Mouse (Mus musculus): ENCODE results near the gene Arpc1b. TPM values are rescaled to one million over a fixed set of nuclear protein-coding genes. Genes with fewer than 3 reads are reported as not detected.

Gene Arpc1b
- 475 to 504 TPM (median 483 TPM) in 4 replicates for total RNA-seq (2023; ENCODE audit: inconsistent age)

GRCm38 (mm10) chr5:145114071-145114605 lies at the start of gene Arpc1b:
Gene Arpc1b (plus strand): TSS chr5:145114215.

DNA sequence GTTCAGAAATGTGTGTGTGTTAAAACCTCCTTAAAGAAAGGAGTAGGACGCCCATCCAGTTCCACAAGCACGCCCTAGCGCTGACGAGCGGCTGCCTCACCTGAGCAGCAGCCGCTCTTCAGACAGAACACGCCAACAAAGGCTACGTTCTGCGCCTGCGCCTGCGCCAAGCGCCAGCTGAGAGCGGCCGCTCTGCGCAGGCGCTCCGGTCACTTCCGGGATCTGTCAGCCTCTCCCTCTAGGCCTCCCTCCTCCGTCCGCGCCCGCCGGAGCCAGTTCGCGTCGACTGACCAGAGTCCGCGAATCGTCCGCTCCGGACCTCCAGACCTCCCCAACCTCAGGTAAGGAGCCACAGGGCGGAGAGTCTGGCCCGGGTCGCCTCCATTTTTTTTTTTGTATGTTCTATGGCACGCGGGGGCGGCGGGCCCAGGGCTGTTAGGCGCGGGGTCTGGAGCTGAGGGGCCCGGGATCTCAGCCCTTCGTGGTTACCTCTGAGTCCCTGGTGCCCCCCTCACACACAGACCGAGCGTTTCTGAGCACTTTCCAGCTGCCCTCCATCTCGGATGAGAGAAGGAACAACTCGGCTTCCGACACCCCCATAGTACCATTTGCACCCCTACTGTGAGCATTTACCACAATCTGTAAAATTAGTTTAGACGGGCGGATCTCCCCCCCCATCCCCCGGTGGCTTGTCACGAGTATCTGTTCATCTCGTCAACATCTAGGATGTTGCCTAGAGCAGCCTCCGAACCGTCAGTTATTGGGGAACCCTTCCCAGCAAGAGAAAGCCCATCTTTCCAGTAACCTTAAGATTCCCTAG lies 30.2 kb upstream of the Arpc1b start, which contains the start of the genes Arpc1a and Kpna7:
Gene Arpc1a, plus strand, starts transcription at position 199 of the 820 bp plus-strand sequence.
Gene Kpna7, minus strand, starts transcription at position 399 of the 820 bp plus-strand sequence.

DNA sequence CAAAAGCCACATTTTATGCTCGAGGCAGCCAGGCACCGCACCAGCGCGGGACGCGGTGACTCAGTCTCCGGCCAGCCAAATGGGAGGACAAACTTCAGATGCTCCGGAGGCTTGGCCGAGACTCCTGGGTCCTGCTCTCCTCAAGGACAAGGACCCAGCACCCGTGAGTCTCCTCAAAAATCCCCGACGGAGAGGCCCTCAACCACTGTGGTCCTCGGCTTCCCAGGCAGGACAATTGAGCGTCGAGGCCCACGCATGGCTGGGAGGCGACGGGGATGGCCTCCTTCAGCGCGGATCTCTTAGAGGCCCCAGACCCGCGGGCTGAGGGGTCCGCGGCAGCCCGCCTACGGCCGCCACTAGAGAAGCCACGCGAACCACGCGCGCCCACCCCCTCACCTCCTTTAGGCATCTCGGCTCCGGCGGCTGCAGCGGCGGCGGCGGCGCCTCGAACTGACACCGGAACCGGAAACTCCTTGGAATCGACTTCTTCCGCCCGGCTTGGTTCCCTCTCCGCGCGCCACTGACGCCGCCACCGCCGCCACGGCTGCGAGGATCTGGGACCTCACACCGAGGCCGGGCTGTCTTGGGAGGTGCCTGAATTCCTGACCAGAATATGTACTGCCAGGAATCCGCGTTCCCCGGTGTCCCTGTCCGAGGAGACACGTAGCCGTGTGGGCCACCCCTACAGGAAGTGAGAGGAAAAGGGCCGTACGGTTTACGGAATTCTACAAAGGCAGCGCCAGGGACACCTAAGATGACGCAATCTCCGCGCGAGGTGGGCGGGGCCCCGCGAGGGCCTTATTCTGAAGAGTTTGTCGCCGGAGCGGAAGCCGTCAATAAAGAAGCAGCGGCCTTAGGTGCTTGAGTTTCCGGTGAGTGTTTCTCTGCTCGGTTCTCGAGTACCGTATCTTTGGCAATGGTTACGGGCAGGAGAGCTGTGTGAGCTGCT lies 25.8 kb downstream of the Arpc1b start, which contains the start of the genes Pdap1 and Bud31:
Gene Pdap1, minus strand, starts transcription at position 668 of the 949 bp plus-strand sequence.
Gene Bud31, plus strand, starts transcription at position 792 of the 949 bp plus-strand sequence.

DNA sequence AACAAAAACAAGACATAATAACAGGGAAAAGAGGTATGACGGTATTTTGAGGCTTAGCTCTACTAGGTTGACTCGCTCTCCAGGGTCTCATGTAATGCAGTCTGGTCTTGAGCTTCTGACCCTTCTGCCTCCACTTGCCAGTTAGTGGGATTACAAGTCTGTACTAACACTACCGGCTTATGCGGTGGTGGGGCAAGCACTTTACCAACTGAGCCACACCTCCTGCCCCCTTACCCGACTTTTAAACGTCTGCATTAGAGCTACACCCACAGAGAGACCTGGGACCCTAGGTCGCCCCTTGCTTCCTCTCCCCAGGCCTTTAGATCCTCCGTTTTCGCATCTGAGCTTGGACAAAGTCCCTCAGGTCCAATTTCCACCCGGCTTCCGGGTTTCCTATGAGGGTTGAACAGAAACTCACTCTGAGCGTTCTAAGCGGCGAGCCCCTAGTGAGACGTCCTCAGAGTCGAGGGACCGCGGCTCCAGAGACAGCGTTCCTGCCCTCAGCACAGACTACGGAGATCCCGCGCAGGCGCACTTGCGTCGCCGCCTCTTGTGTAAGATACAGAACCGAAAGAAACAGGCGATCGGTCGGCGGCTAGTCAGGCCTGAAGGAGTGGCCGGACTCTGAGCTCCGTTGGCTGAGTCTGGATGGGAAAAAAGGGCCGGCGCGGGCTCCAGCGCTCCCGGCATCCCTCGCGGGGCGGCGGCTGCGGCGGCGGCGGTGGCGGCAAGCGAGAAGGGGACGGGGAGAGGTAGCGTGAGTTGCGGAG lies 52.7 kb downstream of the Arpc1b start, which contains the start of the genes Ptcd1 and Cpsf4:
Gene Ptcd1, minus strand, starts transcription at position 573 of the 770 bp plus-strand sequence.
Gene Cpsf4, plus strand, starts transcription at position 678 of the 770 bp plus-strand sequence.

Other genes starting within 250 kb of the Arpc1b start
- gene Smurf1, start 148.4 kb upstream of the Arpc1b start, total RNA-seq (2023; ENCODE audit: inconsistent age) = 19.3 to 24.9 TPM (median 20.4 TPM) in 4 replicates
- not detected in 4 replicates for gene Gm4871, start 81.5 kb upstream of the Arpc1b start, total RNA-seq (2023; ENCODE audit: inconsistent age)
- not detected in 4 replicates for gene 1700018F24Rik, start 71.2 kb upstream of the Arpc1b start, total RNA-seq (2023; ENCODE audit: inconsistent age)
- 92.7 to 106 TPM (median 95.1 TPM) in 4 replicates for gene Arpc1a, start 30.4 kb upstream of the Arpc1b start, total RNA-seq (2023; ENCODE audit: inconsistent age)
- gene Kpna7, start 30.2 kb upstream of the Arpc1b start, total RNA-seq (2023; ENCODE audit: inconsistent age) = not detected in 4 replicates
- 43.2 to 51.2 TPM (median 45.2 TPM) in 4 replicates for gene Pdap1, start 26.0 kb downstream of the Arpc1b start, total RNA-seq (2023; ENCODE audit: inconsistent age)
- 197 to 219 TPM (median 209 TPM) in 4 replicates for gene Bud31, start 26.1 kb downstream of the Arpc1b start, total RNA-seq (2023; ENCODE audit: inconsistent age)
- 22.1 to 24.1 TPM (median 23.3 TPM) in 4 replicates for gene Ptcd1, start 52.9 kb downstream of the Arpc1b start, total RNA-seq (2023; ENCODE audit: inconsistent age)
- 38.9 to 41.3 TPM (median 40.4 TPM) in 4 replicates for gene Cpsf4, start 53.0 kb downstream of the Arpc1b start, total RNA-seq (2023; ENCODE audit: inconsistent age)
- 141 to 154 TPM (median 151 TPM) in 4 replicates for gene Atp5j2, start 77.8 kb downstream of the Arpc1b start, total RNA-seq (2023; ENCODE audit: inconsistent age)
- 32.7 to 34.6 TPM (median 33.6 TPM) in 4 replicates for gene Zkscan14, start 87.7 kb downstream of the Arpc1b start, total RNA-seq (2023; ENCODE audit: inconsistent age)
- 8.4 to 10.2 TPM (median 9.2 TPM) in 4 replicates for gene Zkscan5, start 90.3 kb downstream of the Arpc1b start, total RNA-seq (2023; ENCODE audit: inconsistent age)
- 73.9 to 88.1 TPM (median 79.3 TPM) in 4 replicates for gene Zfp655, start 117.5 kb downstream of the Arpc1b start, total RNA-seq (2023; ENCODE audit: inconsistent age)
- gene Zscan25, start 166.3 kb downstream of the Arpc1b start, total RNA-seq (2023; ENCODE audit: inconsistent age) = 30.6 to 40.5 TPM (median 34.8 TPM) in 4 replicates
- 0.26 TPM in 1 of 4 replicates, not detected in the others for gene Cyp3a57, start 231.1 kb downstream of the Arpc1b start, total RNA-seq (2023; ENCODE audit: inconsistent age)

Measured in B cell, adult (primary cell).